Mouse (Mus musculus) neural tube, embryonic 11.5 days (tissue): ENCODE data around the gene Serpinh1. TPM values are rescaled to one million over a fixed set of nuclear protein-coding genes. Genes with fewer than 3 reads are reported as not detected.

Source experiments
- ATAC-seq: fragments of 200-750 bp; cut with Nextera tagmentation; 2 replicates; pipeline ENCODE4 v1.8.0; 2017; ENCODE audit warnings: moderate number of reproducible peaks, mild to moderate bottlenecking, moderate TSS enrichment, moderate library complexity; ENCODE audit not compliant: insufficient read depth, low FRiP score, low TSS enrichment
- DNase-seq: peaks from one replicate; pipeline ENCODE4 v3.0.0-alpha.2; 2015; ENCODE audit warnings: low spot score
- H3K27ac ChIP-seq: fragments of 300-500 bp; sonication (generic); 2 replicates; pipeline ENCODE4 v1.5.1; 2014; ENCODE audit warnings: low read depth, mild to moderate bottlenecking, low read length
- H3K27me3 ChIP-seq: fragments of 300-500 bp; sonication (generic); 2 replicates; pipeline ENCODE4 v1.6.1; 2014; ENCODE audit warnings: mild to moderate bottlenecking, low read length, mixed read lengths; ENCODE audit not compliant: control insufficient read depth, insufficient read depth
- H3K36me3 ChIP-seq: fragments of 300-500 bp; sonication (generic); 2 replicates; pipeline ENCODE4 v1.6.1; 2014; ENCODE audit warnings: mild to moderate bottlenecking, low read length, moderate library complexity, mixed read lengths; ENCODE audit not compliant: control insufficient read depth, insufficient read depth
- H3K4me1 ChIP-seq: fragments of 300-500 bp; sonication (generic); 2 replicates; pipeline ENCODE4 v1.6.1; 2014; ENCODE audit warnings: low read length, mixed read lengths; ENCODE audit not compliant: control insufficient read depth, insufficient read depth
- H3K4me2 ChIP-seq: fragments of 300-500 bp; sonication (generic); 2 replicates; pipeline ENCODE4 v1.6.1; 2014; ENCODE audit warnings: low read depth, mild to moderate bottlenecking, moderate library complexity
- H3K4me3 ChIP-seq: fragments of 300-500 bp; sonication (generic); 2 replicates; pipeline ENCODE4 v1.5.1; 2014; ENCODE audit warnings: low read depth, low read length
- H3K9ac ChIP-seq: fragments of 300-500 bp; sonication (generic); 2 replicates; pipeline ENCODE4 v1.6.1; 2014; ENCODE audit warnings: mild to moderate bottlenecking, low read length
- H3K9me3 ChIP-seq: fragments of 300-500 bp; sonication (generic); 2 replicates; pipeline ENCODE4 v1.6.1; 2016; ENCODE audit warnings: low read length; ENCODE audit not compliant: control insufficient read depth
- WGBS: fragments of 180-500 bp; shearing (Covaris S2); extraction: QIAGEN DNeasy Blood & Tissue Kit; methylation state at CpG from one replicate; pipeline ENCODE4 v1.1.7; 2014; 5-methylcytosine and 5-hydroxymethylcytosine counted together
- polyA plus RNA-seq: library from polyadenylated mRNA; unstranded; fragments of >200 nt; fragmentation: Nextera tagmentation; extraction: Ambion mirVana; gene quantifications from 2 replicates; pipeline ENCODE4 v1.2.1, GENCODE M21; 2014

Serpinh1 gene
- polyA plus RNA-seq = 337 and 339 TPM in 2 replicates

GRCm38 (mm10) chr7:99352526-99353400 lies at the start of gene Serpinh1:
TSS of gene Serpinh1 (minus strand) at chr7:99353239.
- Histone ChIP-seq H3K36me3 (peaks cover 7% of the 10 kb centered on the region), H3K27me3 (no peaks in the 10 kb centered on the region), H3K27ac (peak within 1 kb of the TSS; percentile 86), H3K9ac (peak within 1 kb of the TSS; percentile 81), H3K4me2 (peak within 1 kb of the TSS; percentile 71), H3K4me3 (peak within 1 kb of the TSS; percentile 44), H3K4me1 (peaks cover 54% of the 10 kb centered on the region), H3K9me3 (no peaks in the 10 kb centered on the region)
- peak; percentile 85 for DNase-seq
- peak; percentile 18; the same call in 1 of the 2 replicates for ATAC-seq
- WGBS = under 1% methylated on average over 31 of the region's 35 CpGs

- H3K27ac ChIP-seq = no peak overlapping the region
- H3K9ac ChIP-seq = no peak overlapping the region
- DNase-seq = no peak
- H3K4me3 ChIP-seq = no peak overlapping the region
- WGBS = 75% methylated on average over 6 of the region's 6 CpGs
- no peaks in the 10 kb centered on the region for H3K9me3 ChIP-seq
- ATAC-seq = no peak
- H3K4me1 ChIP-seq = 0 out of 2 replicates have a peak, but pooled peaks cover 2% of the 10 kb centered on the region
- no peaks in the 10 kb centered on the region for H3K27me3 ChIP-seq
- no peaks in the 10 kb centered on the region for H3K36me3 ChIP-seq
- no peak overlapping the region for H3K4me2 ChIP-seq
These were observed 49.4 kb upstream of the Serpinh1 start for GRCm38 (mm10) chr7:99402477-99402876.

GRCm38 (mm10) chr7:99401373-99401772 lies 48.3 kb upstream of the Serpinh1 start:
- WGBS = 70% methylated on average over 8 of the region's 8 CpGs
- Histone ChIP-seq H3K27ac (no peak overlapping the region), H3K9me3 (no peaks in the 10 kb centered on the region), H3K4me3 (no peak overlapping the region), H3K27me3 (no peaks in the 10 kb centered on the region), H3K4me2 (no peak overlapping the region), H3K4me1 (peaks cover 7% of the 10 kb centered on the region; the same call in 1 of the 2 replicates), H3K9ac (no peak overlapping the region), H3K36me3 (no peaks in the 10 kb centered on the region)
- DNase-seq = no peak
- no peak for ATAC-seq

GRCm38 (mm10) chr7:99396994-99397659 lies 44.1 kb upstream of the Serpinh1 start:
- 75% methylated on average over 11 of the region's 11 CpGs for WGBS
- no peaks in the 10 kb centered on the region for H3K9me3 ChIP-seq
- H3K4me2 ChIP-seq = no peak overlapping the region
- ATAC-seq = no peak
- no peaks in the 10 kb centered on the region for H3K36me3 ChIP-seq
- no peaks in the 10 kb centered on the region for H3K27me3 ChIP-seq
- H3K4me1 ChIP-seq = peaks cover 11% of the 10 kb centered on the region; the same call in 1 of the 2 replicates
- no peak for DNase-seq
- H3K4me3 ChIP-seq = no peak overlapping the region
- no peak overlapping the region for H3K27ac ChIP-seq
- no peak overlapping the region for H3K9ac ChIP-seq

- no peak overlapping the region for H3K4me2 ChIP-seq
- no peaks in the 10 kb centered on the region; the same call in 1 of the 2 replicates for H3K36me3 ChIP-seq
- no peak overlapping the region for H3K4me3 ChIP-seq
- H3K4me1 ChIP-seq = peaks cover 11% of the 10 kb centered on the region; the same call in 1 of the 2 replicates
- DNase-seq (no peak), ATAC-seq (no peak)
- H3K9me3 ChIP-seq = no peaks in the 10 kb centered on the region
- no peaks in the 10 kb centered on the region for H3K27me3 ChIP-seq
- 69% methylated on average over 11 of the region's 11 CpGs for WGBS
- no peak overlapping the region for H3K27ac ChIP-seq
- no peak overlapping the region for H3K9ac ChIP-seq
These were observed 43.0 kb upstream of the Serpinh1 start for GRCm38 (mm10) chr7:99395908-99396616.

GRCm38 (mm10) chr7:99395385-99395784 lies 42.3 kb upstream of the Serpinh1 start:
- DNase-seq (no peak), ATAC-seq (no peak)
- peaks cover 15% of the 10 kb centered on the region for H3K4me1 ChIP-seq

GRCm38 (mm10) chr7:99393711-99394325 lies 40.8 kb upstream of the Serpinh1 start:
- DNase-seq (no peak), ATAC-seq (no peak)
- Histone ChIP-seq H3K9ac (no peak overlapping the region), H3K27ac (no peak overlapping the region), H3K4me2 (no peak overlapping the region), H3K27me3 (no peaks in the 10 kb centered on the region), H3K4me1 (peaks cover 19% of the 10 kb centered on the region), H3K9me3 (no peaks in the 10 kb centered on the region), H3K4me3 (no peak overlapping the region), H3K36me3 (no peaks in the 10 kb centered on the region; the same call in 1 of the 2 replicates)
- 84% methylated on average over 13 of the region's 13 CpGs for WGBS

More at GRCm38 (mm10) chr7:99395385-99395784, 42.3 kb upstream of the Serpinh1 start:
- H3K27me3 ChIP-seq = no peaks in the 10 kb centered on the region
- 86% methylated on average over 4 of the region's 4 CpGs for WGBS
- H3K36me3 ChIP-seq = no peaks in the 10 kb centered on the region; the same call in 1 of the 2 replicates
- H3K9ac ChIP-seq = no peak overlapping the region
- no peaks in the 10 kb centered on the region for H3K9me3 ChIP-seq
- H3K27ac ChIP-seq = no peak overlapping the region
- no peak overlapping the region for H3K4me2 ChIP-seq
- no peak overlapping the region for H3K4me3 ChIP-seq

- Histone ChIP-seq H3K27ac (no peak overlapping the region), H3K27me3 (no peaks in the 10 kb centered on the region), H3K4me2 (no peak overlapping the region), H3K4me1 (peaks cover 19% of the 10 kb centered on the region), H3K9me3 (no peaks in the 10 kb centered on the region), H3K36me3 (no peaks in the 10 kb centered on the region; the same call in 1 of the 2 replicates), H3K9ac (no peak overlapping the region), H3K4me3 (no peak overlapping the region)
- 63% methylated on average over 2 of the region's 2 CpGs for WGBS
- DNase-seq (no peak), ATAC-seq (no peak)
These were observed 39.7 kb upstream of the Serpinh1 start for GRCm38 (mm10) chr7:99392696-99393095.
